Comparison of ENCODE assay signal across 8 mouse cellular contexts in genomic region chr15:82016101-82016808, GRCm38 (mm10). TPM values are rescaled to one million over a fixed set of nuclear protein-coding genes. Genes with fewer than 3 reads are reported as not detected.
DNase-seq lines count a peak whose midpoint lies in the region; ATAC-seq and TF ChIP-seq lines count a peak whose summit lies in the region.

No protein-coding gene starts in this region.

- H3K79me2 ChIP-seq in C2C12 (ENCODE audit: control insufficient read depth, insufficient read depth): peaks cover 64% of the 10 kb centered on the region

- H3K4me2 ChIP-seq in heart, embryonic 12.5 days: peak overlapping the region; percentile 78
- peak overlapping the region; percentile 95 for H3K4me2 ChIP-seq in kidney, postnatal 0 days (ENCODE audit: low read length)
- H3K4me2 ChIP-seq in liver, embryonic 11.5 days: peak overlapping the region; percentile 90
- H3K4me2 ChIP-seq in stomach, embryonic 14.5 days (replicated peaks; ENCODE audit: low read depth, low read length): peak overlapping the region; percentile 97

- peak overlapping the region; percentile 95 for H3K4me3 ChIP-seq in C2C12 (ENCODE audit: insufficient read depth, poor library complexity, severe bottlenecking)
- H3K4me3 ChIP-seq in erythroblast, embryonic 14.5 days (replicated peaks): peak overlapping the region; percentile 88
- H3K4me3 ChIP-seq in heart, embryonic 12.5 days: peak overlapping the region; percentile 87
- peak overlapping the region; percentile 92 for H3K4me3 ChIP-seq in kidney, postnatal 0 days (replicated peaks; ENCODE audit: low read depth, low read length)
- peak overlapping the region; percentile 96 for H3K4me3 ChIP-seq in liver, embryonic 11.5 days (ENCODE audit: low read depth, low read length)
- peak overlapping the region; percentile 96 for H3K4me3 ChIP-seq in stomach, embryonic 14.5 days (ENCODE audit: low read depth, low read length)

- WGBS in heart, embryonic 12.5 days: under 1% methylated on average over 52 of the region's 53 CpGs
- WGBS in kidney, postnatal 0 days: under 1% methylated on average over 53 of the region's 53 CpGs
- 0% methylated on average over 53 of the region's 53 CpGs for WGBS in liver, embryonic 11.5 days
- under 1% methylated on average over 53 of the region's 53 CpGs for WGBS in stomach, embryonic 14.5 days

- peak; percentile 49; the same call in 1 of the 2 replicates for TF ChIP-seq POLR2A in brain, embryonic 14.5 days (IDR thresholded peaks at IDR 0.05; ENCODE audit: borderline replicate concordance, extremely low read depth, insufficient read depth, insufficient read length, poor library complexity, severe bottlenecking)

- peaks cover 39% of the 10 kb centered on the region for H3K79me3 ChIP-seq in C2C12 (ENCODE audit: low read depth)

- H3K27me3 ChIP-seq in C2C12 (ENCODE audit: control insufficient read depth, insufficient read depth, insufficient read length): no peaks in the 10 kb centered on the region
- no peaks in the 10 kb centered on the region for H3K27me3 ChIP-seq in erythroblast, embryonic 14.5 days (ENCODE audit: control insufficient read depth)
- H3K27me3 ChIP-seq in heart, embryonic 12.5 days (replicated peaks): no peaks in the 10 kb centered on the region
- H3K27me3 ChIP-seq in kidney, postnatal 0 days (ENCODE audit: insufficient read depth, low read length): no peaks in the 10 kb centered on the region
- no peaks in the 10 kb centered on the region for H3K27me3 ChIP-seq in liver, embryonic 11.5 days (replicated peaks; ENCODE audit: control insufficient read depth, insufficient read depth, low read length)
- no peaks in the 10 kb centered on the region for H3K27me3 ChIP-seq in stomach, embryonic 14.5 days (ENCODE audit: control insufficient read depth, insufficient read depth, low read length)

- TF ChIP-seq CTCF in C2C12 (IDR thresholded peaks at IDR 0.05; ENCODE audit: control insufficient read depth, insufficient read depth, insufficient read length): no peak
- TF ChIP-seq CTCF in brain, embryonic 14.5 days (IDR thresholded peaks at IDR 0.05; ENCODE audit: borderline replicate concordance, extremely low read depth, insufficient read depth, insufficient read length): peak; percentile 11; the same call in 1 of the 2 replicates
- TF ChIP-seq CTCF in kidney, postnatal 0 days (IDR thresholded peaks at IDR 0.05; ENCODE audit: low read depth): peak; percentile 28; the same call in 1 of the 2 replicates

- ATAC-seq in heart, embryonic 12.5 days (ENCODE audit: insufficient number of reproducible peaks, low FRiP score): peak; percentile 96
- peak; percentile 94 for ATAC-seq in kidney, postnatal 0 days (replicated peaks; ENCODE audit: low FRiP score, low read depth)
- ATAC-seq in liver, embryonic 11.5 days (replicated peaks; ENCODE audit: low FRiP score): peak; percentile 95
- ATAC-seq in stomach, embryonic 14.5 days (ENCODE audit: insufficient number of reproducible peaks, insufficient read depth, low FRiP score, low read depth): peak; percentile 97

- H3K9me3 ChIP-seq in erythroblast, embryonic 14.5 days (ENCODE audit: control insufficient read depth, low read length): no peaks in the 10 kb centered on the region
- H3K9me3 ChIP-seq in heart, embryonic 12.5 days (replicated peaks): no peaks in the 10 kb centered on the region
- H3K9me3 ChIP-seq in kidney, postnatal 0 days (replicated peaks; ENCODE audit: low read length): no peaks in the 10 kb centered on the region
- H3K9me3 ChIP-seq in liver, embryonic 11.5 days (ENCODE audit: control insufficient read depth, low read length): no peaks in the 10 kb centered on the region
- H3K9me3 ChIP-seq in stomach, embryonic 14.5 days (ENCODE audit: control insufficient read depth, low read depth, low read length): no peaks in the 10 kb centered on the region

- H3K36me3 ChIP-seq in C2C12 (ENCODE audit: control insufficient read depth, insufficient read depth): peaks cover 23% of the 10 kb centered on the region
- H3K36me3 ChIP-seq in erythroblast, embryonic 14.5 days (ENCODE audit: control insufficient read depth): peaks cover 33% of the 10 kb centered on the region
- peaks cover 18% of the 10 kb centered on the region for H3K36me3 ChIP-seq in heart, embryonic 12.5 days
- 0 out of 2 replicates have a peak, but pooled peaks cover 3% of the 10 kb centered on the region for H3K36me3 ChIP-seq in kidney, postnatal 0 days (ENCODE audit: insufficient read depth, low read length)
- peaks cover 10% of the 10 kb centered on the region for H3K36me3 ChIP-seq in liver, embryonic 11.5 days (ENCODE audit: control insufficient read depth, insufficient read depth, low read length)
- peaks cover 10% of the 10 kb centered on the region for H3K36me3 ChIP-seq in stomach, embryonic 14.5 days (ENCODE audit: control insufficient read depth, insufficient read depth, low read length)

- peak overlapping the region; percentile 82 for H3K27ac ChIP-seq in heart, embryonic 12.5 days (ENCODE audit: poor library complexity, severe bottlenecking)
- peak overlapping the region; percentile 71; the same call in 1 of the 2 replicates for H3K27ac ChIP-seq in kidney, postnatal 0 days
- peak overlapping the region; percentile 83 for H3K27ac ChIP-seq in liver, embryonic 11.5 days (ENCODE audit: low read depth, low read length)
- peak overlapping the region; percentile 76 for H3K27ac ChIP-seq in stomach, embryonic 14.5 days (ENCODE audit: low read length)

- H3ac ChIP-seq in C2C12 (ENCODE audit: control insufficient read depth, insufficient read length, low read depth): peak overlapping the region; percentile 86

- peak; percentile 99 for DNase-seq in brain, embryonic 14.5 days (ENCODE audit: low read depth)
- peak; percentile 97 for DNase-seq in kidney, postnatal 0 days (ENCODE audit: low spot score)
- peak; percentile 99 for DNase-seq in liver, embryonic 11.5 days (ENCODE audit: low spot score)
- DNase-seq in naive thymus-derived CD4-positive, alpha-beta T cell, adult 2 months (ENCODE audit: low read depth): peak; percentile 99

- H3K9ac ChIP-seq in heart, embryonic 12.5 days: peak overlapping the region; percentile 90
- H3K9ac ChIP-seq in kidney, postnatal 0 days (ENCODE audit: low read depth, low read length): peak overlapping the region; percentile 82
- H3K9ac ChIP-seq in liver, embryonic 11.5 days (ENCODE audit: low read depth, low read length): peak overlapping the region; percentile 93
- peak overlapping the region; percentile 86 for H3K9ac ChIP-seq in stomach, embryonic 14.5 days (replicated peaks; ENCODE audit: low read depth, low read length)

- peaks cover 49% of the 10 kb centered on the region for H3K4me1 ChIP-seq in erythroblast, embryonic 14.5 days (ENCODE audit: control insufficient read depth)
- H3K4me1 ChIP-seq in heart, embryonic 12.5 days (replicated peaks): peaks cover 18% of the 10 kb centered on the region
- H3K4me1 ChIP-seq in kidney, postnatal 0 days (replicated peaks; ENCODE audit: insufficient read depth, low read length): 0 out of 2 replicates have a peak, but pooled peaks cover 10% of the 10 kb centered on the region
- peaks cover 19% of the 10 kb centered on the region for H3K4me1 ChIP-seq in liver, embryonic 11.5 days (replicated peaks; ENCODE audit: control insufficient read depth, insufficient read depth, low read length)
- H3K4me1 ChIP-seq in stomach, embryonic 14.5 days (ENCODE audit: control insufficient read depth, insufficient read depth, low read length): peaks cover 13% of the 10 kb centered on the region

RNA-seq across cellular contexts. Expression of gene Desi1, which starts 17.4 kb away (rescaled TPM):
- polyA plus RNA-seq in C2C12 (2012; fragmentation: generic; extraction: Trizol): 56.6 TPM
- 44.4 and 50.1 TPM in 2 replicates for polyA plus RNA-seq in brain, embryonic 14.5 days (2012; rRNA removed)
- 2.9 and 4.2 TPM in 2 replicates for polyA plus RNA-seq in erythroblast, embryonic 14.5 days (2012)
- polyA plus RNA-seq in heart, embryonic 12.5 days (2016; fragmentation: Nextera tagmentation; extraction: Ambion mirVana): 22.8 and 24.6 TPM in 2 replicates
- 21.1 and 23.3 TPM in 2 replicates for polyA plus RNA-seq in kidney, postnatal 0 days (2015; fragmentation: Nextera tagmentation; extraction: Ambion mirVana)
- polyA plus RNA-seq in liver, embryonic 11.5 days (2014; fragmentation: Nextera tagmentation; extraction: Ambion mirVana): 27.4 and 30.3 TPM in 2 replicates
- 24.2 and 26.3 TPM in 2 replicates for polyA plus RNA-seq in stomach, embryonic 14.5 days (2014; fragmentation: Nextera tagmentation; extraction: Ambion mirVana)

RNA-seq across cellular contexts. Expression of gene Xrcc6, which starts 28.6 kb away (rescaled TPM):
- 53.7 TPM for polyA plus RNA-seq in C2C12 (2012; fragmentation: generic; extraction: Trizol)
- polyA plus RNA-seq in brain, embryonic 14.5 days (2012; rRNA removed): 22.5 and 27.6 TPM in 2 replicates
- 1.2 and 1.4 TPM in 2 replicates for polyA plus RNA-seq in erythroblast, embryonic 14.5 days (2012)
- 68.7 and 80.2 TPM in 2 replicates for polyA plus RNA-seq in heart, embryonic 12.5 days (2016; fragmentation: Nextera tagmentation; extraction: Ambion mirVana)
- polyA plus RNA-seq in kidney, postnatal 0 days (2015; fragmentation: Nextera tagmentation; extraction: Ambion mirVana): 45.2 and 53.6 TPM in 2 replicates
- 133 and 151 TPM in 2 replicates for polyA plus RNA-seq in liver, embryonic 11.5 days (2014; fragmentation: Nextera tagmentation; extraction: Ambion mirVana)
- 75.4 and 90.0 TPM in 2 replicates for polyA plus RNA-seq in stomach, embryonic 14.5 days (2014; fragmentation: Nextera tagmentation; extraction: Ambion mirVana)

RNA-seq across cellular contexts. Expression of gene Snu13, which starts 31.1 kb away (rescaled TPM):
- polyA plus RNA-seq in C2C12 (2012; fragmentation: generic; extraction: Trizol): 238 TPM
- 143 and 191 TPM in 2 replicates for polyA plus RNA-seq in brain, embryonic 14.5 days (2012; rRNA removed)
- polyA plus RNA-seq in erythroblast, embryonic 14.5 days (2012): 3.0 and 10.5 TPM in 2 replicates
- polyA plus RNA-seq in heart, embryonic 12.5 days (2016; fragmentation: Nextera tagmentation; extraction: Ambion mirVana): 150 and 157 TPM in 2 replicates
- polyA plus RNA-seq in kidney, postnatal 0 days (2015; fragmentation: Nextera tagmentation; extraction: Ambion mirVana): 215 and 225 TPM in 2 replicates
- polyA plus RNA-seq in liver, embryonic 11.5 days (2014; fragmentation: Nextera tagmentation; extraction: Ambion mirVana): 393 and 418 TPM in 2 replicates
- 283 and 284 TPM in 2 replicates for polyA plus RNA-seq in stomach, embryonic 14.5 days (2014; fragmentation: Nextera tagmentation; extraction: Ambion mirVana)

RNA-seq across cellular contexts. Expression of gene 1700029P11Rik, which starts 35.9 kb away (rescaled TPM):
- polyA plus RNA-seq in C2C12 (2012; fragmentation: generic; extraction: Trizol): not detected
- not detected in 2 replicates for polyA plus RNA-seq in brain, embryonic 14.5 days (2012; rRNA removed)
- polyA plus RNA-seq in erythroblast, embryonic 14.5 days (2012): not detected in 2 replicates
- not detected in 2 replicates for polyA plus RNA-seq in heart, embryonic 12.5 days (2016; fragmentation: Nextera tagmentation; extraction: Ambion mirVana)
- polyA plus RNA-seq in kidney, postnatal 0 days (2015; fragmentation: Nextera tagmentation; extraction: Ambion mirVana): not detected in 2 replicates
- polyA plus RNA-seq in liver, embryonic 11.5 days (2014; fragmentation: Nextera tagmentation; extraction: Ambion mirVana): not detected in 2 replicates
- not detected in 2 replicates for polyA plus RNA-seq in stomach, embryonic 14.5 days (2014; fragmentation: Nextera tagmentation; extraction: Ambion mirVana)

RNA-seq across cellular contexts. Expression of gene 4930407I10Rik, which starts 42.7 kb away (rescaled TPM):
- not detected for polyA plus RNA-seq in C2C12 (2012; fragmentation: generic; extraction: Trizol)
- polyA plus RNA-seq in brain, embryonic 14.5 days (2012; rRNA removed): 0.01 TPM in 1 of 2 replicates, not detected in the other
- polyA plus RNA-seq in erythroblast, embryonic 14.5 days (2012): 0.01 TPM in 1 of 2 replicates, not detected in the other
- polyA plus RNA-seq in heart, embryonic 12.5 days (2016; fragmentation: Nextera tagmentation; extraction: Ambion mirVana): not detected in 2 replicates
- not detected in 2 replicates for polyA plus RNA-seq in kidney, postnatal 0 days (2015; fragmentation: Nextera tagmentation; extraction: Ambion mirVana)
- not detected in 2 replicates for polyA plus RNA-seq in liver, embryonic 11.5 days (2014; fragmentation: Nextera tagmentation; extraction: Ambion mirVana)
- polyA plus RNA-seq in stomach, embryonic 14.5 days (2014; fragmentation: Nextera tagmentation; extraction: Ambion mirVana): not detected in 2 replicates

Comparison
In these comparisons a context has a peak if more than half of its experiments do, and no peak if none do; other contexts are left out.
1. Peak in every context shown above with its lines: DNase-seq, ATAC-seq, H3K4me3 ChIP-seq and H3K27ac ChIP-seq.
2. RNA of gene Snu13, which starts 31.1 kb away (polyA plus RNA-seq): 393 to 418 TPM in liver, embryonic 11.5 days, 283 to 284 TPM in stomach, embryonic 14.5 days, 238 TPM in C2C12 (single experiment), 215 to 225 TPM in kidney, postnatal 0 days, 150 to 157 TPM in heart, embryonic 12.5 days and 143 to 191 TPM in brain, embryonic 14.5 days; 3.0 to 10.5 TPM in erythroblast, embryonic 14.5 days; every median in the first group is over 10 times any median in the second.